Mouse (Mus musculus) cerebellum, postnatal 10 days (tissue): ENCODE measurements at regions not wholly inside any gene's neighbourhood (a gene's known extent, or its start where the extent isn't known, plus 50 kb on each side); places are given as distances from the start of the nearest gene placed in this dataset.

ENCODE experiments used
- DNase-seq, 2 experiments: peaks; one replicate each; pipeline ENCODE4 v3.0.0; 2021; ENCODE audit warnings: mixed read lengths in 2 of 2

DNA sequence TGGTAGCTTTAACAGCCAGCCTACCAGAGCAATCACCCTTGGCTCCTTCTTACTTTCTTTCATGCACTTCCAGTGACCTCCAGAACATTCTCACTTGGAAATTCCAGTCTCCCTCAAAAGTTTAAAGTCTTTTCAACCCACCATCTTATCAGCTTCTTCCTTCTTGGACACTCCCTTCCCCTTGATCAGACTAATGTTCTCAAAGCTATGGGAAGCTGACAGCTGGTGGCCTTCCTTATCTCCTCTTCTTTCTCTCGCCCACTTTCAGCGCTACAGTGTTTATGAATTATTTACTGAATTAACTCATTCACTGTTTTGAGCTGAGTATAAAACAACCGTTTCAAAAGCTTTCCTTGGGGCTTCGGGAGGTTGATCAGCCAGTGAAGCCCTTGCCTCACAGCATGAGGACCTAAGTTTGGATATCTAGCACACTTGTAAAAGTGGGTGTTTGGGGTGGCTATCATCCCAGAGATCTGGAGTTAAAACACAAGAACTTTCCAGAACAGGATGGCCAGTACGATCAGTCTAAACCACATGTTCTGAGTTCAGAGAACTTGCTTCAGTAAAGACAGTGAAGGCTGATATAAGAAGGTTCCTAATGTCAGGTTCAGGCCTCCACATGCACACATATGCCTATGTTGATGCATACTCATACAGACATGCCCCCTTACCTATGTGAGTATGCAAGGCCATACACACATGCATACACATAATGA is 59.7 kb upstream of the Ikzf2 start:
- DNase-seq = no peak

DNA sequence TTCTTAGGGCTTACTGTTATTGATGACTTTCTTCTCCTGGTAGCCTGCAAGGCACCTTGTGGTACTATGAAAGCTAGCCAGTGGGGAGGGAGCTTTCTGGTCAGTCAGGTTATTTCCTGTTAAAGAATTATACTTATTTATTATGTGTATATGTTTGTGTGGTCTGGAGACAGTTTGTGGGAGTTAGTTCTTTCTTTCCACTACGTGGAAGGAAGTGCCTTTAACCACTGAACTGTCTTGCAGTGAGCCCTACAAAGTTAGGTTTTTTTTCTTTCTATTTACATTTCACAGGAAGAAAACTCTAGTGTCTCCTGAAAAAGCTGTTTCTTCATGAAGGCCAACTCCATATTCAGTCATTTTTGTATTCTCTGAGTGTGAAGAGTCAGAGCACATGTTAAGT is 65.7 kb upstream of the Ikzf2 start:
- no peak for DNase-seq

DNA sequence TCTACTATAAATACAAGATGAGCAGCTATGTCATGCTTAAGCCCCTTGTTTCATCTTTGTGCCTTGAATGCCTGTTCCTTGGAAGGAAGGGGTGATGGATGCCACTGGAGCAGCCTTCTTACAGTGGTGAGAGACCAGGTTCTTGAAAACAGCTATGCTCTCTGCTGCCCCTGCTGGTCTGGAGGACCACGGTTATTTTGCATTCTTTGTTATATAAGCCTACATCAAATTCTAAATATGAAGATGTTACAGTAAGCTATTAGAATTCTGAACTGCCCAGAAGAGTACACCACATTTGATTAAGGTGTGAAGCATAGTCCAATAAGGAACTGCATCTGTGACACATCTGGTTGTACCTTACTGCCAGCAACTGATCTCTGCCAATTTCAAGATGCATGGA is 69.1 kb upstream of the Spag16 start:
- DNase-seq = no peak

DNA sequence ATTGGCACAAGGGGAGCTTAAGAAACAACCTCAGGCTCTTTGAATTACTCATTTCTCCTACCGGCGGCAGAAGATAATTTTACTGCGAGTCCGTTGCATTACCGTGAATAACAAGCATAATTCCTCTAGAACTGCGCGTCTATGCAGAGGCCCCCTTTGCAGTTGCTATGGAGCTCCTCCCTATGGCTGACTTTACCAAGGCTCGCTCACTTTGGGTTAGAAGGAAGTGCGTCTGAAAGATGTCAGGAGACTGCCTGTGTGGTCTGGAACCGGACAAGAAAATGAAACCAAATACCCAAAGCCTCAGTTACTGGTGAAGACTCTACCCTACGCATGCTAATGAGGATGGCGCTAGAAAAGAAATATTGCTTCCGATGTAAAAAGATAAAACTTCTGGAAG is 67.2 kb upstream of the Spag16 start:
- peak; percentile 20 to 38 for DNase-seq

DNA sequence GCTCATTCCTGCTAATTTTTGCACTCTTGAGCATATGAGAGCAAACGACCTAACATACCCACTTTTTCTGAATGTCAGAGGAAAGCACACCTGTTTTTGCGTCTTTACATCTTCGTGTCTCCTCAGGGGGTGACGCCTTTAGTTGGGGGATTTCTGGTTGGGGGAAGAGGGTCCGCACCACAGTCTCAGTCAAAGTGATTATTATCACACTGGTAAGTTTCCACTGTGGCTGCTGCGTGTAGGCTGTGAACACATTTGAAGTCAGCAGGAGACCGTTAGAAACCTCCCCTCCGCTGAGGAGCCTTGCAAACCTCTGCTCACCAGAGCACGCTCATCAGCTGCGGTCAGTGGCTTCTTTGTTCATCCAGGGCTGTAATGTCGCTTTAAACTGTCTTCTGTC is 58.1 kb upstream of the Spag16 start:
- DNase-seq = peak; percentile 14 to 16

DNA sequence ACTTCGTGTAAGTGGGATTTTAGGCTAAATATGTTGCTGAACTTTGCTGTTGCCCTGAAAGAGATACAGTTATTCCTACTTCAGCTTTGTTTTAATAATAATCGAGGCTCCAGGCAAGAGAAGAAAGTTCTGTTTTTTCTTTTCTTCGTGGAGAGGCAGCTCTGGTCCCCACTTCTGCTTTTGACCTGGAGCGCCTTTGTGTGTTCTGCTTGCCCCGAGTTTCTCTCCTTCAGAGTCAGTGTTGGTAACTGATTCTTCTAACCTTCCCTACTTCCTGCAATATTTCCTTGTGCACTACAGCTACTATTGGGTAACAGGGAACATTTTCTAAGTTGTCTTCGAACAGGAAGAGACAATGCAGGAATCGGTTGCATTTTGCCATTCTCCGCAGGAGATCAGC is 56.6 kb upstream of the Spag16 start:
- no peak for DNase-seq

DNA sequence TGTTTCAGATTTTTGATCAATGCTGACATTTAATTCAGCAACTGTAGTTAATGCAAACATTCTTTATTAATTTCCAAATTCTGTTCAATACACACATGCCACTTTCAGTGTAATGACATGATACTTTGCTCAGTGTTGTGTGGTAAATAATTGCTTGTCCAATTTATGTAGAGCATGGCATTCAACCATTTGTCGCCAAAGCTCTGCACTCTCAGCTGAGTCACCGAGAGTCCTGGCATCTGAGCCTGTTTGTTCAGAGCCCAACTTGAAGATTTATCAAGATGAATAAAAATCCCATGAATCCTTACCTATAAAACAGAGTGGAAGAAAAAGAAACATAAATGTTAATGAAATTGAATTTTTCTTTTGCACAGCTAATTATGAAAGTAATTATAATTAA is 55.3 kb upstream of the Spag16 start:
- DNase-seq = no peak

DNA sequence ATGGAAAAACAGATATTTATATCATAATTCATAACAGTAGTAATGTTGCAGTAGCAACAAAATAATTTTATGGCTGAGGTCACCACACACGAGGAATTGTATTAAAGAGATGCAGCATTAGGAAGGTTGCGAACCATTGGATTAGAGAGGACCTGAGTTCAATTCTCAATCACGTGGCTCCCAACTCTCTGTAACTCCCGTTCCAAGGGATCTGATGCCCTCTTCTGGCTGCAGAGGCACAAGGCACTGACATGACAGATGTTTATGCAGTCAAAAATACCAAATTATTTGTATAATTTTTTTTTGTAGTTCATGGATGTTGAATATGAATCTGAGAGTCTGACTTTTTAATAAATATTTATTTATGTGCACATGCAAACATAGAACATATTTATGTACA is 51.2 kb upstream of the Spag16 start:
- DNase-seq = peak; percentile 12 to 19
